1 mouse cellular context compared by ENCODE assay signal in the genomic region with DNA sequence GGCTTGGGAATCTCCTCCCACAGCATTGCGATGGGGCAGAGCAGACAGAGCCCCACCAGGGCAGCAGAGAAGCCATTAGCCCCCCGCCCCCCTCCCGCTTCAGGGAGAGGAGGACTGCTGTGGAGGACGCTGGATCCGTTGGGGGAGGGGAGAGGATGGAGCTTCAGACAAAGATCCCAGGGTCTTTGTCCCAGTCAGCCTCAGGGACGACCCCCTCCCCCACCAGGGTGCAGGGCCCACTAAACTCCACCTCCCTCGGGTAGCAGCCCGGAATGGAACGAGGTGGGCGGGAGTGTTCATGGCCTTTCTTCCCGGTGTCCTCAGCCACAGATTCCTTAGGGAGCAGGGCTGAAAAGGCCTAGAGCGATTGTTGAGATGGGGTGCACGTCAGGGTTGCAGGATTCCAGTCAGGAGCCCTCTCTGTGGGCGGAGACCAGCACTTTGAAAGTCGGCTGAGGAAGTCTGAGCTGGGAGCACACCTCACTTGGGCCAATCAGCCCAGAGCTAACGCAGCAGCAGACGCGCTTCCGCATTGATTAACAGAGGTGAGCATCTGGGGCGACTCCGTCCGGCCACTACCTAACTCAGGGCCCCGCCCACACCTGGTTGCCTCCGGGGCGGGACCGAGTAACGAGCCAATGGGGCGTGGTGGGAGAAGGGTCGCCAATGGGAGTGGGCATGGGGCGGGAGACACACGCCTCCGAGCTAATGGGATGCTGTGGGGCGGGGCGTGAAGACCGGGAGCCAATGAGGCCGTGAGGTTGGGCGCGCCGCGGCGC.
TF ChIP-seq lines count a peak whose summit lies in the region.

A gene (plus strand): TSS at position 760 of the 779 bp plus-strand sequence.

TF ChIP-seq in MEL, 35 proteins besides CTCF, POLR2A, EP300 and RAD21 (continued from another document):
- TF ChIP-seq POLR2AphosphoS5 (IDR thresholded peaks at IDR 0.05; ENCODE audit: borderline replicate concordance, low read depth, low read length) (no peak), NELFE (IDR thresholded peaks at IDR 0.05; ENCODE audit: low read depth, low read length) (peak; percentile 64), RCOR1 (IDR thresholded peaks at IDR 0.05; ENCODE audit: low read depth, low read length) (no peak), GABPA (IDR thresholded peaks at IDR 0.05; ENCODE audit: low read depth, low read length) (no peak), HCFC1 (IDR thresholded peaks at IDR 0.05; ENCODE audit: low read depth, low read length) (peak; percentile 65; the same call in 1 of the 2 replicates), MYB (IDR thresholded peaks at IDR 0.05; ENCODE audit: low read depth, low read length) (no peak), USF1 (IDR thresholded peaks at IDR 0.05; ENCODE audit: low read depth, low read length) (0 out of 2 replicates have a peak, but pooled peaks have one; percentile 9), TBP (IDR thresholded peaks at IDR 0.05; ENCODE audit: low read depth, low read length) (no peak), JUND (IDR thresholded peaks at IDR 0.05; ENCODE audit: low read depth, low read length) (no peak), MXI1 (IDR thresholded peaks at IDR 0.05; ENCODE audit: low read depth, low read length) (0 out of 2 replicates have a peak, but pooled peaks have one; percentile 46), USF2 (IDR thresholded peaks at IDR 0.05; ENCODE audit: borderline replicate concordance in 1 of 2, insufficient read depth in 1 of 2, low read depth in 1 of 2, low read length in 2 of 2) (no peak), CHD2 (IDR thresholded peaks at IDR 0.05; ENCODE audit: low read length) (peak; percentile 58), MAZ (IDR thresholded peaks at IDR 0.05; ENCODE audit: low read depth, low read length) (no peak), MEF2A (IDR thresholded peaks at IDR 0.05; ENCODE audit: extremely low read depth, insufficient replicate concordance, low read depth, low read length, poor library complexity, severe bottlenecking) (no peak), SMC3 (IDR thresholded peaks at IDR 0.05; ENCODE audit: low read depth, low read length) (no peak)
